Mouse (Mus musculus) midbrain, embryonic 11.5 days (tissue): ENCODE data around the gene Gm13275. TPM values are rescaled to one million over a fixed set of nuclear protein-coding genes. Genes with fewer than 3 reads are reported as not detected.
"Not testable (repeated sequence)": the region's sequence is repeated elsewhere in the genome, so short reads cannot be mapped to it uniquely, and the experiment has no call there.

Experiments used
- ATAC-seq: fragments of 200-750 bp; cut with Nextera tagmentation; 2 replicates; pipeline ENCODE4 v1.8.0; 2017; ENCODE audit warnings: moderate TSS enrichment, moderate library complexity; ENCODE audit not compliant: low FRiP score
- DNase-seq: peaks from one replicate; pipeline ENCODE4 v3.0.0; 2015; ENCODE audit warnings: low spot score; ENCODE audit errors: missing footprints
- H3K27ac ChIP-seq: fragments of 300-500 bp; sonication (generic); 2 replicates; pipeline ENCODE4 v1.5.1; 2014; ENCODE audit warnings: low read depth, low read length
- H3K27me3 ChIP-seq: fragments of 300-500 bp; sonication (generic); 2 replicates; pipeline ENCODE4 v1.6.1; 2014; ENCODE audit warnings: mild to moderate bottlenecking, low read length, moderate library complexity, mixed read lengths; ENCODE audit not compliant: control insufficient read depth, insufficient read depth
- H3K36me3 ChIP-seq: fragments of 300-500 bp; sonication (generic); 2 replicates; pipeline ENCODE4 v1.6.1; 2014; ENCODE audit warnings: mild to moderate bottlenecking, low read length, moderate library complexity, mixed read lengths; ENCODE audit not compliant: control insufficient read depth, insufficient read depth
- H3K4me1 ChIP-seq: fragments of 300-500 bp; sonication (generic); 2 replicates; pipeline ENCODE4 v1.6.1; 2014; ENCODE audit warnings: low read length; ENCODE audit not compliant: control insufficient read depth, insufficient read depth
- H3K4me2 ChIP-seq: fragments of 300-500 bp; sonication (generic); 2 replicates; pipeline ENCODE4 v1.6.1; 2014; ENCODE audit warnings: mild to moderate bottlenecking, moderate library complexity
- H3K4me3 ChIP-seq: fragments of 300-500 bp; sonication (generic); 2 replicates; pipeline ENCODE4 v1.5.1; 2014; ENCODE audit warnings: low read depth, low read length
- H3K9ac ChIP-seq: fragments of 300-500 bp; sonication (generic); 2 replicates; pipeline ENCODE4 v1.6.1; 2014; ENCODE audit warnings: low read length
- H3K9me3 ChIP-seq: fragments of 300-500 bp; sonication (generic); 2 replicates; pipeline ENCODE4 v1.6.1; 2016; ENCODE audit warnings: low read length; ENCODE audit not compliant: control insufficient read depth
- WGBS: fragments of 180-500 bp; shearing (Covaris S2); extraction: QIAGEN DNeasy Blood & Tissue Kit; methylation state at CpG from one replicate; pipeline ENCODE4 v1.1.7; 2014; 5-methylcytosine and 5-hydroxymethylcytosine counted together
- polyA plus RNA-seq: library from polyadenylated mRNA; unstranded; fragments of >200 nt; fragmentation: Nextera tagmentation; extraction: Ambion mirVana; gene quantifications from 2 replicates; pipeline ENCODE4 v1.2.1, GENCODE M21; 2014

Gene Gm13275
- polyA plus RNA-seq, 1 experiment from 2014 or later: not detected

- not testable (repeated sequence) for H3K9ac ChIP-seq, ATAC-seq, H3K9me3 ChIP-seq, DNase-seq, H3K4me1 ChIP-seq, H3K27ac ChIP-seq, H3K4me3 ChIP-seq, H3K4me2 ChIP-seq, H3K36me3 ChIP-seq, H3K27me3 ChIP-seq
- no CpG with 5 or more reads among the region's 27 CpGs for WGBS
Measured at GRCm38 (mm10) chr4:88785409-88785808, 8.9 kb upstream of the Gm13275 start, which contains the start of gene Gm13276. Gene Gm13276, plus strand, starts transcription at chr4:88785709.

- H3K9me3 ChIP-seq, ATAC-seq, H3K9ac ChIP-seq, H3K36me3 ChIP-seq, H3K4me1 ChIP-seq, H3K27ac ChIP-seq, H3K27me3 ChIP-seq, DNase-seq, H3K4me3 ChIP-seq, H3K4me2 ChIP-seq: not testable (repeated sequence)
- WGBS: 0% methylated on average over 1 of the region's 28 CpGs
Measured at GRCm38 (mm10) chr4:88788402-88788801, 5.9 kb upstream of the Gm13275 start, which contains the start of gene Gm13277. Gene Gm13277, plus strand, starts transcription at chr4:88788632.

- no CpG with 5 or more reads among the region's 28 CpGs for WGBS
- not testable (repeated sequence) for H3K27me3 ChIP-seq, H3K9me3 ChIP-seq
Measured at GRCm38 (mm10) chr4:88791250-88791649, 3.0 kb upstream of the Gm13275 start, which contains the start of gene Gm13278. Gene Gm13278, plus strand, starts transcription at chr4:88791550.

GRCm38 (mm10) chr4:88797097-88797496 is 2.8 kb downstream of the Gm13275 start, which contains the start of gene Gm13279:
Gene Gm13279, plus strand, starts transcription at chr4:88797397.
- ATAC-seq: not testable (repeated sequence)
- no CpG with 5 or more reads among the region's 28 CpGs for WGBS

More at GRCm38 (mm10) chr4:88791250-88791649, 3.0 kb upstream of the Gm13275 start, which contains the start of gene Gm13278:
- H3K27ac ChIP-seq, ATAC-seq, H3K36me3 ChIP-seq, H3K4me2 ChIP-seq, H3K4me3 ChIP-seq, H3K4me1 ChIP-seq, DNase-seq, H3K9ac ChIP-seq: not testable (repeated sequence)

GRCm38 (mm10) chr4:88799365-88799764 is 5.1 kb downstream of the Gm13275 start, which contains the start of gene Gm13285:
Gene Gm13285, plus strand, starts transcription at chr4:88799665.
- not testable (repeated sequence) for H3K9ac ChIP-seq, H3K27me3 ChIP-seq, ATAC-seq, H3K4me1 ChIP-seq, DNase-seq, H3K4me2 ChIP-seq, H3K36me3 ChIP-seq, H3K27ac ChIP-seq, H3K4me3 ChIP-seq, H3K9me3 ChIP-seq
- WGBS: 7% methylated on average over 3 of the region's 7 CpGs

More at GRCm38 (mm10) chr4:88797097-88797496, 2.8 kb downstream of the Gm13275 start, which contains the start of gene Gm13279:
- H3K4me3 ChIP-seq, H3K27ac ChIP-seq, H3K9me3 ChIP-seq, H3K9ac ChIP-seq, H3K36me3 ChIP-seq, DNase-seq, H3K27me3 ChIP-seq, H3K4me1 ChIP-seq, H3K4me2 ChIP-seq: not testable (repeated sequence)

- not testable (repeated sequence) for H3K36me3 ChIP-seq, H3K4me2 ChIP-seq
Measured at GRCm38 (mm10) chr4:88802954-88803353, 8.7 kb downstream of the Gm13275 start, which contains the start of gene Gm13287. Gene Gm13287, plus strand, starts transcription at chr4:88803254.

GRCm38 (mm10) chr4:88805231-88805630 is 10.9 kb downstream of the Gm13275 start, which contains the start of gene Gm13288:
Gene Gm13288, plus strand, starts transcription at chr4:88805531.
- no CpG with 5 or more reads among the region's 8 CpGs for WGBS
- not testable (repeated sequence) for H3K4me2 ChIP-seq, ATAC-seq, H3K4me1 ChIP-seq, H3K36me3 ChIP-seq, H3K27ac ChIP-seq, DNase-seq, H3K27me3 ChIP-seq, H3K9me3 ChIP-seq, H3K9ac ChIP-seq, H3K4me3 ChIP-seq

More at GRCm38 (mm10) chr4:88802954-88803353, 8.7 kb downstream of the Gm13275 start, which contains the start of gene Gm13287:
- H3K4me3 ChIP-seq, ATAC-seq, H3K4me1 ChIP-seq, H3K9ac ChIP-seq, H3K27me3 ChIP-seq, DNase-seq, H3K27ac ChIP-seq, H3K9me3 ChIP-seq: not testable (repeated sequence)
- WGBS: no CpG with 5 or more reads among the region's 29 CpGs

GRCm38 (mm10) chr4:88805761-88806160 is 11.5 kb downstream of the Gm13275 start:
- WGBS: 0% methylated on average over 11 of the region's 34 CpGs
- H3K36me3 ChIP-seq, DNase-seq, H3K27me3 ChIP-seq, H3K4me3 ChIP-seq, ATAC-seq, H3K4me1 ChIP-seq, H3K9ac ChIP-seq, H3K9me3 ChIP-seq, H3K4me2 ChIP-seq, H3K27ac ChIP-seq: not testable (repeated sequence)

GRCm38 (mm10) chr4:88815928-88816327 is 21.6 kb downstream of the Gm13275 start, which contains the start of gene Ifna7:
Gene Ifna7, plus strand, starts transcription at chr4:88816228.
- Histone ChIP-seq H3K9me3 (no peaks in the 10 kb centered on the region), H3K4me3 (no peak within 1 kb of the TSS), H3K27ac (no peak within 1 kb of the TSS), H3K27me3 (no peaks in the 10 kb centered on the region), H3K36me3 (no peaks in the 10 kb centered on the region), H3K4me2 (no peak within 1 kb of the TSS), H3K4me1 (no peaks in the 10 kb centered on the region), H3K9ac (no peak within 1 kb of the TSS)
- ATAC-seq (no peak), DNase-seq (no peak)
- WGBS: 61% methylated on average over 3 of the region's 3 CpGs
